21 mouse cellular contexts compared by ENCODE assay signal in the genomic region with DNA sequence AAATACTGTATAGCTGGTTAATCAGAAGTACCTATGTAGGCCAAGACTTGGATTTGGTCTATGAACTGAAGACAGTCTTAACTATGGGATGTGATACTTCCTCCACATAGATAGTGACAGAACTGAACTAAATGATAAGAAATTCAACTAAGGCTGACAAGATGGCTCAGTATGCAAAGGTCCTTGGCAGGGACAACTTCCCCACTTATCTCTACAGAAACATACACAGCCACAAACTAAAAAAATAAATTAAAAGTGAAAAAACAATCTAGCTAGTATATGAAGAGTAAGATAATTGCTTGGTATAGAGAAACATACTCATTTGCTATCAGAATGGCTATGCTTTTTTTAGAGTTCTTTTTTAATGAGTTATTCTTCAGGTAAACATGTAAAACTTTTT. TPM values are rescaled to one million over a fixed set of nuclear protein-coding genes. Genes with fewer than 3 reads are reported as not detected.
"Had no signal": no experiment of that assay in that cellular context is flagged by ENCODE, and none has a peak within 500 bp of the region (broad histone marks: within the 10 kb centered on the region; RNA-seq: fewer than 3 reads in every experiment).

No protein-coding gene starts in this region.

- ATAC-seq: intestine, embryonic 16.5 days; midbrain, embryonic 13.5 days had no signal

- H3K27me3 ChIP-seq: kidney, embryonic 15.5 days; limb, embryonic 15.5 days; lung, embryonic 15.5 days; midbrain, embryonic 13.5 days; neural tube, embryonic 12.5 days; stomach, embryonic 15.5 days had no signal

- H3K9ac ChIP-seq: kidney, embryonic 15.5 days; limb, embryonic 15.5 days; lung, embryonic 15.5 days; midbrain, embryonic 13.5 days; neural tube, embryonic 12.5 days; stomach, embryonic 15.5 days had no signal

- DNase-seq: kidney, adult 2 months; kidney, postnatal 14 days; layer of hippocampus, adult 9-11 months; layer of hippocampus, postnatal 36 days; lung, postnatal 14 days; thymus, adult 2 months; thymus, postnatal 25 days had no signal

- H3K4me1 ChIP-seq: kidney, embryonic 15.5 days; limb, embryonic 15.5 days; lung, embryonic 15.5 days; midbrain, embryonic 13.5 days; neural tube, embryonic 12.5 days; stomach, embryonic 15.5 days had no signal

- H3K9me3 ChIP-seq: limb, embryonic 15.5 days; neural tube, embryonic 12.5 days; stomach, embryonic 15.5 days had no signal

- H3K27ac ChIP-seq: kidney, embryonic 15.5 days; limb, embryonic 15.5 days; lung, embryonic 15.5 days; macrophage; midbrain, embryonic 13.5 days; neural tube, embryonic 12.5 days; stomach, embryonic 15.5 days had no signal

- H3K4me3 ChIP-seq: kidney, embryonic 15.5 days; limb, embryonic 15.5 days; lung, embryonic 15.5 days; midbrain, embryonic 13.5 days; myocyte; neural tube, embryonic 12.5 days; stomach, embryonic 15.5 days had no signal

- H3K4me2 ChIP-seq: kidney, embryonic 15.5 days; limb, embryonic 15.5 days; lung, embryonic 15.5 days; midbrain, embryonic 13.5 days; neural tube, embryonic 12.5 days; stomach, embryonic 15.5 days had no signal

RNA-seq across cellular contexts. Expression of a gene that starts 49.1 kb away (rescaled TPM):
- polyA plus RNA-seq: intestine, embryonic 16.5 days; kidney, adult 2 months; kidney, embryonic 15.5 days; large intestine, adult 2 months; limb, embryonic 11.5 days; limb, embryonic 15.5 days; lung, embryonic 15.5 days; macrophage; midbrain, embryonic 13.5 days; myocyte; neural tube, embryonic 12.5 days; spleen, adult 2 months; stomach, embryonic 15.5 days; testis, adult 2 months; thymus, adult 2 months; urinary bladder, adult 2 months had no signal
